Mouse (Mus musculus): ENCODE measurements at regions not wholly inside any gene's neighbourhood (a gene's known extent, or its start where the extent isn't known, plus 50 kb on each side); places are given as distances from the start of the nearest gene placed in this dataset.
"Not testable (repeated sequence)": the region's sequence is repeated elsewhere in the genome, so short reads cannot be mapped to it uniquely, and the experiment has no call there.

GRCm38 (mm10) chr7:60293556-60293955 lies 153.5 kb upstream of the Snrpn start:
- DNase-seq (ENCODE audit: low spot score): no peak

GRCm38 (mm10) chr7:60244187-60244866 lies 104.3 kb upstream of the Snrpn start:
- DNase-seq (ENCODE audit: low spot score): not testable (repeated sequence)

- DNase-seq (ENCODE audit: low spot score): peak; percentile 43
Measured at GRCm38 (mm10) chr7:60243746-60244145, 103.7 kb upstream of the Snrpn start.

- DNase-seq (ENCODE audit: low spot score): not testable (repeated sequence)
Measured at GRCm38 (mm10) chr7:60238595-60239195, 98.7 kb upstream of the Snrpn start.

DNA sequence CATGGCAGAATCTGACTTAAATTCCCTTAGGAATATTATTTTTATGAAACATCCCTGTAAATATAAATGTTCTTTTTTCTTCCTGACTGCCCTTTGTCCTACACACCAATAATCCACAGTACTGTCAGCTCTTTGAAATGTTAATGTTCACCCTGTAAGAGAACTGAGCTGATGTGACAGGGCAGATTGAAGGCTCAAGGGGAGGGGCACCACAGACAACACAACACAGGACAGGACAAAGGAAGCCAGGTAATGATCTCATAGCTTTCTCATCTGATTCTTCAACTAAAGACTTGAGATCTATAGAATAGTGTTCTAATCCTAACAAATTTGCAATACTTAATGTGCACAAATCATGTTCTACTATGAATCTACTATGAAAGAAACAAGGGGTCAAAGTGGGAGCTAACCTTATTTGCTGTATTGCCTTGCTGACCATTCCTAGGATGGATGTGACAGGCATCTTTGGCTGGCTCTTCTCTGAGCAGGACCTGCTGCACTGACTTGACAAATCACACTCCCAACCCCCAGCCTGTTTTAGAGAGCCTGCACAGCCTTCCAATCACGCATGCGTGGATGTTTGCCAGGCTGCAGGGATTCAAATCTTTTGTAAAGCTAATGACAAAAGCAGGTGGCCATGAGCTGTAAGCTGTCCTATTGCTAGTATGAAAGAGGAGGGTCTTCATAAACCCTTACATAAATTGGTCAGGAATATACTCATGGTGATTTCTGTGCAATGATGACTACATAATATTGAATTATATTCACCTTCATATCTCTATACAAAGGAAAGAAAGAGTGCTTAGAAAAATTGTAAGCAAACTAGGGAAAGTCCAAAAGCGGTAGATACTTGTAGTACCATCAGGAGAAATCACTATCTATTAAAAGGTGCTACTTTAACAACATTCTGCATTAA lies 76.6 kb upstream of the Snrpn start:
- DNase-seq (ENCODE audit: low spot score): not testable (repeated sequence)
